Mouse (Mus musculus) heart, postnatal 0 days (tissue): ENCODE data around the gene Nek2. TPM values are rescaled to one million over a fixed set of nuclear protein-coding genes. Genes with fewer than 3 reads are reported as not detected.

Experiments
- ATAC-seq: fragments of 200-750 bp; cut with Nextera tagmentation; 2 replicates; pipeline ENCODE4 v1.8.0; 2017; ENCODE audit warnings: low read depth, moderate number of reproducible peaks, moderate library complexity; ENCODE audit not compliant: insufficient read depth
- DNase-seq: peaks from one replicate; pipeline ENCODE4 v3.0.0-alpha.2; 2016; ENCODE audit warnings: low spot score
- H3K27ac ChIP-seq: fragments of 300-500 bp; sonication (generic); 2 replicates; pipeline ENCODE4 v1.5.1; 2014; ENCODE audit warnings: low read depth, mild to moderate bottlenecking
- H3K27me3 ChIP-seq: fragments of 300-500 bp; sonication (generic); 2 replicates; pipeline ENCODE4 v1.6.1; 2014; ENCODE audit warnings: low read length, mixed read lengths; ENCODE audit not compliant: control insufficient read depth, insufficient read depth
- H3K36me3 ChIP-seq: fragments of 300-500 bp; sonication (generic); replicated peaks from 2 replicates; pipeline ENCODE4 v1.6.1; 2014; ENCODE audit warnings: low read length, mixed read lengths; ENCODE audit not compliant: control insufficient read depth, insufficient read depth
- H3K4me1 ChIP-seq: fragments of 300-500 bp; sonication (generic); 2 replicates; pipeline ENCODE4 v1.6.1; 2014; ENCODE audit warnings: antibody characterized with exemption; ENCODE audit not compliant: control insufficient read depth, insufficient read depth
- H3K4me2 ChIP-seq: fragments of 300-500 bp; sonication (generic); 2 replicates; pipeline ENCODE4 v1.6.1; 2014; ENCODE audit warnings: low read depth, mild to moderate bottlenecking, low read length, moderate library complexity
- H3K4me3 ChIP-seq: fragments of 300-500 bp; sonication (generic); 2 replicates; pipeline ENCODE4 v1.5.1; 2014; ENCODE audit warnings: low read depth, low read length
- H3K9ac ChIP-seq: fragments of 300-500 bp; sonication (generic); replicated peaks from 2 replicates; pipeline ENCODE4 v1.6.1; 2014; ENCODE audit warnings: low read depth, low read length, mixed read lengths
- H3K9me3 ChIP-seq: fragments of 300-500 bp; sonication (generic); replicated peaks from 2 replicates; pipeline ENCODE4 v1.6.1; 2016; ENCODE audit warnings: low read length; ENCODE audit not compliant: control insufficient read depth
- CTCF ChIP-seq: IDR thresholded peaks from 2 replicates; pipeline ENCODE4 v1.5.1; 2016; ENCODE audit warnings: antibody characterized with exemption, control low read depth, low read depth
- EP300 ChIP-seq: IDR thresholded peaks from 2 replicates; pipeline ENCODE4 v1.6.1; 2016; ENCODE audit warnings: antibody characterized with exemption, low read depth
- WGBS: fragments of 180-500 bp; shearing (Covaris S2); extraction: QIAGEN DNeasy Blood & Tissue Kit; methylation state at CpG from one replicate; pipeline ENCODE4 v1.1.7; 2014; 5-methylcytosine and 5-hydroxymethylcytosine counted together
- polyA plus RNA-seq: library from polyadenylated mRNA; unstranded; fragments of >200 nt; fragmentation: Nextera tagmentation; extraction: Ambion mirVana; gene quantifications from 2 replicates; pipeline ENCODE4 v1.2.1, GENCODE M21; 2015
- total RNA-seq: library from RNA; depleted of rRNA; stranded (reverse); fragments of >200 nt; gene quantifications from 2 replicates; pipeline ENCODE4 v1.2.3, GENCODE M21; 2014; ENCODE audit warnings: low replicate concordance

The Nek2 gene
- total and polyA plus RNA-seq, 2 experiments from 2014 or later, result 11.7 to 14.8 TPM

DNA sequence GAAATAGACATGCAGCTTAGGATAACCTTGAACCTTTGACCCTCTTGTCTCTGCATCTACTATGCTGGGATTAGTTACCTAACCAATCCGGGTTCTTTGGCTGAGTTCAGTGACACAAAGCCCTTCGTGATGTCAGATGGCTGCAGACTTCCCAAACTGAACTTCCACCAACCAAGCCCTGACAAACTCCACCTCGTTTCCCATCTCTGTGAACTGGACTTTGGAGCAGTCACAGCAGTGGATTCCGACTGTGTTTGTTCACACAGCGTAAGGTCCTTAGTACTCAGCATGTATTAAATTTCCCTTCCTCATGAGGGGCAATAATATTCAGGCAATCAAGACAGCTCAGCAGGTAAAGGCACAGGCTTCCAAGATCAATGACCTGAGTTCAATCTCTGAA is 25.4 kb downstream of the Nek2 start:
- Histone ChIP-seq H3K9ac (no peak overlapping the region), H3K27me3 (0 out of 2 replicates have a peak, but pooled peaks cover 3% of the 10 kb centered on the region), H3K9me3 (no peaks in the 10 kb centered on the region), H3K4me1 (no peaks in the 10 kb centered on the region), H3K36me3 (no peaks in the 10 kb centered on the region), H3K4me3 (no peak overlapping the region), H3K27ac (no peak overlapping the region), H3K4me2 (no peak overlapping the region)
- TF ChIP-seq EP300, result no peak
- TF ChIP-seq CTCF, result no peak
- WGBS, result 75% methylated on average over 5 of the region's 5 CpGs
- ATAC-seq, result no peak
- no peak for DNase-seq

GRCm38 (mm10) chr1:191849501-191849900 is 28.3 kb downstream of the Nek2 start:
- Histone ChIP-seq H3K9ac (no peak overlapping the region), H3K27ac (no peak overlapping the region), H3K9me3 (no peaks in the 10 kb centered on the region), H3K4me3 (no peak overlapping the region), H3K36me3 (no peaks in the 10 kb centered on the region), H3K27me3 (0 out of 2 replicates have a peak, but pooled peaks cover 3% of the 10 kb centered on the region), H3K4me1 (no peaks in the 10 kb centered on the region), H3K4me2 (no peak overlapping the region)
- no peak for TF ChIP-seq EP300
- TF ChIP-seq CTCF, result no peak
- DNase-seq, result no peak
- no peak for ATAC-seq
- 60% methylated on average over 4 of the region's 4 CpGs for WGBS

- TF ChIP-seq CTCF (no peak), EP300 (no peak)
- Histone ChIP-seq H3K27me3 (0 out of 2 replicates have a peak, but pooled peaks cover 3% of the 10 kb centered on the region), H3K27ac (no peak overlapping the region), H3K4me2 (no peak overlapping the region), H3K4me1 (peaks cover 13% of the 10 kb centered on the region; the same call in 1 of the 2 replicates), H3K36me3 (no peaks in the 10 kb centered on the region), H3K9me3 (peaks cover 3% of the 10 kb centered on the region; the same call in 1 of the 2 replicates), H3K9ac (no peak overlapping the region), H3K4me3 (no peak overlapping the region)
- no peak for ATAC-seq
- no peak for DNase-seq
- 69% methylated on average over 9 of the region's 9 CpGs for WGBS
Measured at GRCm38 (mm10) chr1:191853442-191853841, 32.2 kb downstream of the Nek2 start.

GRCm38 (mm10) chr1:191854716-191855115 is 33.5 kb downstream of the Nek2 start:
- peaks cover 3% of the 10 kb centered on the region; the same call in 1 of the 2 replicates for H3K9me3 ChIP-seq
- H3K4me1 ChIP-seq, result peaks cover 13% of the 10 kb centered on the region; the same call in 1 of the 2 replicates
- DNase-seq (no peak), ATAC-seq (no peak)
- H3K36me3 ChIP-seq, result no peaks in the 10 kb centered on the region
- no peak overlapping the region for H3K4me3 ChIP-seq
- no peak overlapping the region for H3K4me2 ChIP-seq
- 45% methylated on average over 5 of the region's 5 CpGs for WGBS
- no peak for TF ChIP-seq CTCF
- no peak for TF ChIP-seq EP300
- H3K9ac ChIP-seq, result no peak overlapping the region
- no peak overlapping the region for H3K27ac ChIP-seq
- 0 out of 2 replicates have a peak, but pooled peaks cover 3% of the 10 kb centered on the region for H3K27me3 ChIP-seq

DNA sequence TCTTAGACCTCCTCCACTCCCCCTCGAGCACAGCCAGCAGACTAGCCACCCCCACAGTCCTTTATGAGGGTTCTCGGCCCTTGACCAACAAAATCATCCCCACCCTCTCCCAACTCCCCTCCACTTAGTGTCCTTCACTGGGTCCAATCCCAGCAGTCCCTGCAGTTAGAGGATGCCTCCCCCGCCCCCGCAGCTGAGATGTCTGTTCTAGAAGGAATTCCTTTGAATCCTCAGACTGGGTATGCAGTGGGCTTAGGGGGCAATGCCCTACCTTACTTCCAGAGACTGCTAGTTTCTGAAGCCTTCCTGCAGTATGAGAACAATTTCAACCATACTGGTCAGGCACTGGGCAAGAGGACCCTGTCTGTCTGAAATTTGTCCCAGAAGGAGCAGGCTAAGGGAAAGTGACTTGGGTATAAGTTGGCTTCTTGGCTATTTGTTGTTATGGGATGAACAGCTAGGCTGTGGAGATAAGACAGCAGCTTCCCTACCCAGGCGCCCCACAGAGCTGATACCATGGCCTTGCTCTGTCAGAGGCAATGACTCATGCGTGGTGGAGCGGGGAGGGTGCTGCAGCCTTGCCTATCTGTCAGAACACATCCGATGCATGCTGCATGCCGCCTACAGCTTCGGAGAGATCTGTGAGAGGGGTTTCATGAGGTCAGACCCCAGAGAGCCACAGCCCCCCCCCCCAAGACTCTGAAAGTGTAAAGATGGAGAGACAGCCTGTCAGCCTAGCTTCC is 34.1 kb downstream of the Nek2 start:
- TF ChIP-seq CTCF (no peak), EP300 (no peak)
- Histone ChIP-seq H3K36me3 (no peaks in the 10 kb centered on the region), H3K27me3 (0 out of 2 replicates have a peak, but pooled peaks cover 3% of the 10 kb centered on the region), H3K27ac (no peak overlapping the region), H3K4me2 (no peak overlapping the region), H3K4me3 (no peak overlapping the region), H3K9me3 (peaks cover 3% of the 10 kb centered on the region; the same call in 1 of the 2 replicates), H3K9ac (no peak overlapping the region), H3K4me1 (peaks cover 13% of the 10 kb centered on the region; the same call in 1 of the 2 replicates)
- peak; percentile 62; the same call in 1 of the 2 replicates for ATAC-seq
- WGBS, result 29% methylated on average over 10 of the region's 10 CpGs
- peak; percentile 51 for DNase-seq
